Mouse (Mus musculus) midbrain, embryonic 16.5 days (tissue): ENCODE measurements at regions not wholly inside any gene's neighbourhood (a gene's known extent, or its start where the extent isn't known, plus 50 kb on each side); places are given as distances from the start of the nearest gene placed in this dataset.

ENCODE experiments used
- ATAC-seq: fragments of 200-750 bp; cut with Nextera tagmentation; 2 replicates; pipeline ENCODE4 v1.8.0; 2017; ENCODE audit warnings: moderate TSS enrichment
- H3K27ac ChIP-seq: fragments of 300-500 bp; sonication (generic); 2 replicates; pipeline ENCODE4 v1.5.1; 2014; ENCODE audit warnings: mild to moderate bottlenecking, low read length, mixed read lengths
- H3K27me3 ChIP-seq: fragments of 300-500 bp; sonication (generic); 2 replicates; pipeline ENCODE4 v1.6.1; 2014; ENCODE audit warnings: low read depth, low read length, mixed read lengths; ENCODE audit not compliant: control insufficient read depth, insufficient read depth
- H3K36me3 ChIP-seq: fragments of 300-500 bp; sonication (generic); 2 replicates; pipeline ENCODE4 v1.6.1; 2014; ENCODE audit warnings: mild to moderate bottlenecking, low read length, moderate library complexity, mixed read lengths; ENCODE audit not compliant: control insufficient read depth, insufficient read depth
- H3K4me1 ChIP-seq: fragments of 300-500 bp; sonication (generic); 2 replicates; pipeline ENCODE4 v1.6.1; 2014; ENCODE audit warnings: mild to moderate bottlenecking, low read length, mixed read lengths; ENCODE audit not compliant: control insufficient read depth, insufficient read depth
- H3K4me2 ChIP-seq: fragments of 300-500 bp; sonication (generic); 2 replicates; pipeline ENCODE4 v1.6.1; 2014; ENCODE audit warnings: mild to moderate bottlenecking, low read length, mixed read lengths
- H3K4me3 ChIP-seq: fragments of 300-500 bp; sonication (generic); 2 replicates; pipeline ENCODE4 v1.5.1; 2014; ENCODE audit warnings: low read depth, mild to moderate bottlenecking, low read length, moderate library complexity, mixed read lengths
- H3K9ac ChIP-seq: fragments of 300-500 bp; sonication (generic); 2 replicates; pipeline ENCODE4 v1.6.1; 2014; ENCODE audit warnings: low read depth, low read length, mixed read lengths
- H3K9me3 ChIP-seq: fragments of 300-500 bp; sonication (generic); replicated peaks from 2 replicates; pipeline ENCODE4 v1.6.1; 2014; ENCODE audit warnings: mild to moderate bottlenecking, low read length, mixed read lengths; ENCODE audit not compliant: control insufficient read depth, poor library complexity, severe bottlenecking
- WGBS: fragments of 180-500 bp; shearing (Covaris S2); extraction: QIAGEN DNeasy Blood & Tissue Kit; methylation state at CpG from one replicate; pipeline ENCODE4 v1.1.7; 2014; 5-methylcytosine and 5-hydroxymethylcytosine counted together

GRCm38 (mm10) chr16:30118876-30119275, 54.7 kb downstream of the Hes1 start:
- no peaks in the 10 kb centered on the region for H3K9me3 ChIP-seq
- H3K4me1 ChIP-seq: peaks cover 12% of the 10 kb centered on the region
- H3K36me3 ChIP-seq: no peaks in the 10 kb centered on the region
- H3K27ac ChIP-seq: no peak overlapping the region
- WGBS: 91% methylated on average over 5 of the region's 5 CpGs
- H3K9ac ChIP-seq: no peak overlapping the region
- no peak overlapping the region for H3K4me2 ChIP-seq
- H3K27me3 ChIP-seq: peaks cover 26% of the 10 kb centered on the region
- no peak overlapping the region for H3K4me3 ChIP-seq
- no peak for ATAC-seq

DNA sequence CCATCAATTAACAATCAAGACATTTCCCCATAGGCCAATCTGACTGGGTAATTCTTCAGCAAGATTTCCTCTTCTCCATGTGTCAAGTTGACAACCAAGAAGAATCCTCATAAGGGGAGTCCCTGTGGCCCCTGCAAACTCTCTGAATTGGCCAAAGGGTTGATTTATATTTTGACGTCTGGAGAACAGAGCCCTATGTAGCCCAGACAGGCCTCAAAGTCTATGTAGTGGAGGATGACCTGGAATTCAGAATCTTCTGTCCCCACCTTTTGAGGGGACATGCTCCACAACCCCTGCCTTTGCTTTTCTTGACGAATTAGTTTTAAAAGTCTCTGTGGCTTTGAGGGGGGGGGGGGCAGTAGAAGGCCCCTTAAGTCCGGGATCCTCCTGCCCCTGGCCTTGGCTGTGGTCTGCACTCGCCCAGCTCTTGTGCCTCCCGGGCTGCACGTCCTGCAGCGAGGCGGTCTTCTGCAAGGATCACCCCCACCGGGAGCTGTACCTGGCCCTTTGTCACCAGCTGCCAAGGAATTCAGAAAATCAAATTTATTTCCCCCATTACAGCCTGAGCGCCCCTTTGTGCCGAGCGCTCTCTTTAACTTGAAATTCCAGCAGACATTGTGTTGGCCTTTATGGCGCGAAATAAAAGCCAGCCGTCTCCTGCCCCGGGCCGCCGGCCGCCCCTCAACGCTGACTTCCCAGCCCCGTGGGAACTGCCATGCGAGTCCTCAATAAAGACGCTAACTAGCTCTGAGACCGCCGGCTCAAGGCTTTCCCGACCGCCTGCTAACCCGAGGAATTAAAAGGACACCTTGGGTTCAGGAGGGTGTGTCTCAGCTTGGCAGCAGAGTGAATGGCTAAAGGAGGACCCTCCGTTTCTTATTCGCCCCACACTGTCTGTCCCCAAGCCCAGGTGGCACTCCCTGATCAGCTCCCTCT, 56.4 kb downstream of the Hes1 start:
- Histone ChIP-seq H3K9me3 (no peaks in the 10 kb centered on the region), H3K27ac (no peak overlapping the region), H3K9ac (peak overlapping the region; percentile 12; the same call in 1 of the 2 replicates), H3K4me3 (no peak overlapping the region), H3K4me1 (peaks cover 12% of the 10 kb centered on the region), H3K27me3 (peaks cover 28% of the 10 kb centered on the region), H3K36me3 (no peaks in the 10 kb centered on the region), H3K4me2 (peak overlapping the region; percentile 44)
- WGBS: 3% methylated on average over 30 of the region's 30 CpGs
- peak; percentile 54; the same call in 1 of the 2 replicates for ATAC-seq

- no peak for ATAC-seq
- no peak overlapping the region for H3K4me2 ChIP-seq
- H3K36me3 ChIP-seq: no peaks in the 10 kb centered on the region
- no peak overlapping the region for H3K9ac ChIP-seq
- 30% methylated on average over 6 of the region's 6 CpGs for WGBS
- H3K27ac ChIP-seq: no peak overlapping the region
- H3K9me3 ChIP-seq: no peaks in the 10 kb centered on the region
- H3K4me1 ChIP-seq: peaks cover 12% of the 10 kb centered on the region
- no peak overlapping the region for H3K4me3 ChIP-seq
- H3K27me3 ChIP-seq: peaks cover 28% of the 10 kb centered on the region
Observed at GRCm38 (mm10) chr16:30121596-30121995, 57.4 kb downstream of the Hes1 start.

GRCm38 (mm10) chr16:30122211-30123070, 58.3 kb downstream of the Hes1 start:
- Histone ChIP-seq H3K27me3 (peaks cover 32% of the 10 kb centered on the region), H3K9me3 (peaks cover 1% of the 10 kb centered on the region; the same call in 1 of the 2 replicates), H3K4me1 (peaks cover 12% of the 10 kb centered on the region), H3K36me3 (no peaks in the 10 kb centered on the region), H3K27ac (no peak overlapping the region), H3K9ac (no peak overlapping the region), H3K4me3 (no peak overlapping the region), H3K4me2 (no peak overlapping the region)
- WGBS: 15% methylated on average over 29 of the region's 29 CpGs
- ATAC-seq: no peak

DNA sequence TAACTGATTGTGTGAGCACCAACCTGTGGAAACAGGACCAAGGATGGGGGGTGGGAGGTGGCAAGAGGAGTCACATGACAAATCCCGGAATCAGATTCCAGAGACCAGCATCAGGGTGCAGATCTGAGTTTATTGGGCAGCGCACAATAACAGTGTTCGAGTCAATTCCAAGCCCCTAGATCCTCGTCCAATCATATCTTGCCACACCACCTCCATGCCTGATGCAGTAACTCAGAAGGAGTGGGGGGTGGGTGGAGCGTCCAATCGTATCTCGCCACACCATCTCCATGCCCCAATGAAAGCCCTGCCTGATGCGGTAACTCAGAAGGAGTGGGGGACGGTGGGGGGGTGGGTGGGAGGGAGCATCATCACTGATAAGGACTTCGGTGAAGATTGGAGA, 62.8 kb downstream of the Hes1 start:
- Histone ChIP-seq H3K4me3 (no peak overlapping the region), H3K4me1 (peaks cover 3% of the 10 kb centered on the region; the same call in 1 of the 2 replicates), H3K27me3 (peaks cover 29% of the 10 kb centered on the region), H3K9ac (no peak overlapping the region), H3K36me3 (no peaks in the 10 kb centered on the region), H3K4me2 (no peak overlapping the region), H3K9me3 (peaks cover 4% of the 10 kb centered on the region; the same call in 1 of the 2 replicates), H3K27ac (no peak overlapping the region)
- WGBS: 97% methylated on average over 10 of the region's 10 CpGs
- ATAC-seq: no peak

GRCm38 (mm10) chr16:30128787-30129186, 64.6 kb downstream of the Hes1 start:
- no peak overlapping the region for H3K4me3 ChIP-seq
- no peaks in the 10 kb centered on the region for H3K4me1 ChIP-seq
- 76% methylated on average over 8 of the region's 8 CpGs for WGBS
- peaks cover 29% of the 10 kb centered on the region for H3K27me3 ChIP-seq
- no peak for ATAC-seq
- peaks cover 4% of the 10 kb centered on the region; the same call in 1 of the 2 replicates for H3K9me3 ChIP-seq
- H3K9ac ChIP-seq: no peak overlapping the region
- no peak overlapping the region for H3K4me2 ChIP-seq
- H3K36me3 ChIP-seq: no peaks in the 10 kb centered on the region
- H3K27ac ChIP-seq: no peak overlapping the region

DNA sequence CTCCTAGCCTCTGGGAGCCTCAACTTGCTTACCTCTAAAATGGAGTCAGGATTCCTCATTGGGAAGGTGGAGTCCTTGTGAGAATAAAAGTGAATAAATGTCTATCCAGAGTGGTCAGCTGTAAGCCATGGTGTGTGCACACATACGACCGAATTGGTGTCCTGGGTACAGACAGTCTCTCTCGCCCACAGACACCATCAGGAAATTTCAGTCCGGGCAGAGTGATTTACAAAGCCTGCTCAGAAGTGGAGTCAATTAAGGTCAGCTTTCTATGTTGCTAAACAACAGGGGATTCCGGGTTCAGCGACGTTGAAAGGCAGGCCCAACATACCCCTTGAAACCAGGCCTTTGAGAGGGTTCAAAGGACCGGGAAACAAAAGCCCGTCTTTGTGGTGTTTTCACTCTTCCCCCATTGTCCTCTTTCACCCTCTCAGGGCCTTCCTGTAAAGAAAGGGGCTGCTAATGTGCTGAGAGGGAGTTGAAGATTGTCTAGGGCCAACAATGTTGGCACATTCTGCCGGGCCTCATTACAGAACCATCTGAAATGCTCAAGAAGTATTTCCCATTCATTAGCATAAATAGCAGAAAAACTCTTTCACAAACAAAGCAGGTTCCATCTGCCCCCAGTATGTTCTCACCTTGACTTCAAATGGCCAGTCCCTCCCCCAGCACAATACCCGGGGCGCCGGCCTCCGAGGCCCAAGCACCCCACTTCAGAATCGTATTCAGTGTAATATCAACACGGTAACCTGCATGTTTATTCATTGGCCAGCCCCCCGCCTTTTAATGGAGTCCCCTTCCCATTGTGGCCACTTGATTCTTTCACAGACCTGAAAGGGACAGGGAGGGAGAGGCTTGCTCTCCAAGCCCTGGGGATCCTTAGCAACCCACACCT, 65.3 kb downstream of the Hes1 start:
- Histone ChIP-seq H3K9ac (no peak overlapping the region), H3K27ac (no peak overlapping the region), H3K9me3 (peaks cover 4% of the 10 kb centered on the region; the same call in 1 of the 2 replicates), H3K4me3 (no peak overlapping the region), H3K4me2 (no peak overlapping the region), H3K27me3 (peaks cover 22% of the 10 kb centered on the region), H3K4me1 (no peaks in the 10 kb centered on the region), H3K36me3 (no peaks in the 10 kb centered on the region)
- peak; percentile 52; the same call in 1 of the 2 replicates for ATAC-seq
- 9% methylated on average over 17 of the region's 17 CpGs for WGBS

GRCm38 (mm10) chr16:30130113-30130471, 65.9 kb downstream of the Hes1 start:
- Histone ChIP-seq H3K9me3 (peaks cover 4% of the 10 kb centered on the region; the same call in 1 of the 2 replicates), H3K27me3 (peaks cover 25% of the 10 kb centered on the region), H3K4me1 (no peaks in the 10 kb centered on the region), H3K36me3 (no peaks in the 10 kb centered on the region), H3K27ac (no peak overlapping the region), H3K4me3 (no peak overlapping the region), H3K9ac (no peak overlapping the region), H3K4me2 (no peak overlapping the region)
- ATAC-seq: peak; percentile 33; the same call in 1 of the 2 replicates
- WGBS: 19% methylated on average over 4 of the region's 4 CpGs
